Mouse (Mus musculus): ENCODE measurements around the gene Gpr156.

DNA sequence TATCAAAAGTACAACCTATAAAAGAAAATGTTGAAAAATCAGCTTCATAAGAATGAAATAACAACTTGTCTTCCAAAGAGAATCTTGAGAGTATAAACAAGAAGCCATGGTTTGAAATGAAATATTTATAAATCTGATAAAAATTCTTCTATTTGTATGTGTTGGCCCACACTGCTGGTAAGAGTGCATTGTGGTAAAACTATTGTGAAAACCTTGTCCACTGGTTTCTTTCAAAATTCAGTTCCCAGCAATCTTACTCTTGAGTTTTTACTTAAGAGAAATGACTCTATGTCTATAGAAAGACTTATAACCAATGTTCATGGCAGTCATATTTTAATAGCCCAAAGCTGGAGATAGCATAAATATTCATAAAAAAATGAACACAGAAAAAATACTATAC, 34.9 kb downstream of the Gpr156 start:
- no peak for TF ChIP-seq EP300 (optimal IDR thresholded peaks at IDR 0.05)
- no peak for TF ChIP-seq CTCF (IDR thresholded peaks at IDR 0.05; ENCODE audit: low read depth)
